Mouse (Mus musculus) adrenal gland, postnatal 4 days (tissue): ENCODE measurements around the gene Hecw2. TPM values are rescaled to one million over a fixed set of nuclear protein-coding genes. Genes with fewer than 3 reads are reported as not detected.

Experiments
- DNase-seq, 2 experiments: peaks; one replicate each; pipeline ENCODE4 v3.0.0; 2021 to 2022; ENCODE audit warnings: low spot score in 2 of 2, mixed read lengths in 2 of 2
- total RNA-seq, 2 experiments: library from RNA; stranded (reverse); gene quantifications; 2 replicates each; pipeline ENCODE4 v1.2.3; 2021

The Hecw2 gene
- total RNA-seq, 2 experiments from 2014 or later, result 11.7 to 12.1 TPM

DNA sequence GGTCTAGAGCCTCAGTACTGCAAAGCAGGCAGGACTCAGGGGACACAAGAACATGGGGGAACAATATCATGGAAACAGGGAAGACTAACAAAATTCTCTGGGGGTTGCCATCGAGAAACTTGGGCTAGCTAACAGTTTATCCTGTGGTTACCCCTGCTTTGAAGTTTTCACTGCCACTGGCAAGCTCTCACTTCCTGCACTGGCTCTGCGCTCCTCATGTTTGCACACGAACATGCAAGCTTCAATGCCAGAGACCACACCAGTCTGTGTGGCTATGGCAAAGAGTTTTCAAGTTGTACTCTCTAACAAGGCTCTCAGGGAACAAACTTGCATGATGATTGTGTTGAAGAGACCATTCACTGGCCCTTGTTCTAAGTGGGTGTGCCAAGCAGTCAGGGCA is 288.8 kb downstream of the Hecw2 start:
- DNase-seq, result no peak

DNA sequence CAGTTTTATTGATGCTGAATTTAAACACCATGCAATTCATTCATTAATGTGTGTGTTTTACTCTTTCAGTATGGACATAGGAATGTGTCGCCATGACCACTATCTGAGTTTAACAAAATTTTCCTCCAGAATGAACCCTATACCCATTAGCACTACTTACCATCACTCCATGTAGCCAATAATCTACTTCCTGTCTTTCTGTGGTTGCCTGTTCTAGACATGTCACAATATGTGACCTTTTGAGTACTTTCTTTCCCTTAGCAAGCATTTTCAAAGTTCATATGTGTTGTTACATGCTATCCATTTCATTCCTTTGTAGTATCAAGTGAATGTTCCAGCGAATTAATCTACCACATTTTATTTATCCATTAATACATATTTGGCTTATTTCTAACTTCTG is 294.6 kb downstream of the Hecw2 start:
- DNase-seq, result no peak

DNA sequence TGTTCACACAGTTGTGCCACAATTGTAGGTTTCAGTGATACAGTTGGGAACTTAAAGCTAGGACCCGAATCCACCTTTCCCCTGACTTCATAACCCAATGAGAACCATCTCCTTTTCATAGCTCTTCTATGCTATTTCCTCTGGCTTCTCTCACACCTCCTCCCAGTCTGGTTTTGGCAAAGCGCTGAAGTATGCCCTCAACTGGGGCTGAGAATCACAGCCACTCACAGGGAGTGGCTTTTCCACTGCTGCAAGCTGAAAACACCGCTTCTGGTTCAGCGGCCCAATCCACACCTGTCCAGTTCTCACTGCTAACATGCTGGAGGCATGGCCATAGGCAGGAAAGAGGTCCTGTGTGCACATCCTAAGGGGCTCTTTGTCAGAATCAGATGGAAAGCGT is 300.7 kb downstream of the Hecw2 start:
- DNase-seq, result no peak

DNA sequence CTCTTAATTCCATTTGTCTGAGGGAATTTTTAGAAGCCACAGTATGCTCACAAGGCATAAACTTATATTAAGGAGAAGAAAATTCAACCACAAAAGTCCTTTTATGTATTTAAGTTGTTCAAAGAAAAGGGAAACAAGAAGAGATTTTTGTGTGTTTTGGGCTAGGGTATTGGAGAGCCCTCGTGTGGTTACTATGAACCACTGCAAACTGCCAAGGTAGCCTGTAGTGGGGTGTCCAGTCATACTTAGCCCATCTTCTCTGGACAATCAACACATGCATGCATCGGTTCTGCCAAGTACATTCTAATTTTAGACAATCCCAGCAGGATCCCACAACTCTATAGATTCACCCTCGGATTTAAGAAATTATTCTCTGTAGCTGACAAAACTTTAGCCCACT is 304.6 kb downstream of the Hecw2 start:
- no peak for DNase-seq

DNA sequence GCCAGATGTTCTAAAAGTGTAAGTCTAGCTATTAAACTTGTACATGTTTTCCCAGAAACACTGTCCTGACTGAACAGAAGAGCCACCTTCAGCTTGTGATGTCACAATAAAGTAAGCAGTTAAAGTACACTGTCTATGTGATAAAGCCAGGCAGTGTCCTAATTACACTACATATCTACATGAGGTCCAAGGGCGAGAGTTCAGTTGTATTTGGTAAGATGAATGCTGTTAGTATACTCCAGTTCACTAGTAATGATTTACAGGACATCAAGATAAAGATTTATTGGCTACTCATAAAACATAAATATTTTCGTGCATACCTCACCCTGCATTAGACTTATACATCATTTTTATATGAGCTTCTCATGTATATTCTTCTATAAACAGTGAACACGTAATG is 305.2 kb downstream of the Hecw2 start:
- no peak for DNase-seq

DNA sequence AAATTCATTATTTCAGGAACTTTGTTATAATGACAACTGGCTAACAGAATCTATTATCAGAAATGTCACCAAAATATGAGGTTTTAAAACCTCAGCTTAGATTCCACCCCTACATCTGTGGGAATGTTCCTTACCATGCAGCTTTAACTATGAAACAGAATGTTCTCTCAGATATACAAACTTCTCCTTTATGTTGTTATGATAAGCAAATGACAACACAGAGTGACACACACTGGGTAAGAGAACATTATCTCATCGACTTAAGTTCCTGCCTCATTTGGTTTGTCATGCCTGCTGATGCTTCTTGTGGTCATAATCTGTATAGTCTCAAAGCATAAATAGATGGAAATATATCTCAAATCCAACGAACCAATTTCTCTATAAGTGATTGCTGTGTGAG is 312.5 kb downstream of the Hecw2 start:
- DNase-seq, result no peak

DNA sequence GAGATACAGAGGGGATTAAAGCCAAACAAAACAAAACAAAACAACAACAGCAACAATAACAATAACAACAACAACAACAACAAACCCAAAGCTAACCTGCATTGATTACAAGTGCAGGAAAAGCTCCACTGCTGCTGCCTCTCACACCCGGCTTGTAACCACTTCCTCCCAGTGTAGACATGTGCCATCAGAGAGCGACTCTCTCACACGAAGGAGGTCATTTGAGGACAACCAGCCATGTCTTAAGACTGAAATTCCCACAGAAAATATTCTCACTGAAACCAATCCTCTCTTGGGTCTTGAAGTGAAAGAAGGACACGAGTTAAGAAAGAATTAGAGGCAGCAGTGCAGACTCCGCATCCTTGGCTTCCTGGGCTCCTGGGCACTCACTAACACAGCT is 319.0 kb downstream of the Hecw2 start:
- no peak for DNase-seq

DNA sequence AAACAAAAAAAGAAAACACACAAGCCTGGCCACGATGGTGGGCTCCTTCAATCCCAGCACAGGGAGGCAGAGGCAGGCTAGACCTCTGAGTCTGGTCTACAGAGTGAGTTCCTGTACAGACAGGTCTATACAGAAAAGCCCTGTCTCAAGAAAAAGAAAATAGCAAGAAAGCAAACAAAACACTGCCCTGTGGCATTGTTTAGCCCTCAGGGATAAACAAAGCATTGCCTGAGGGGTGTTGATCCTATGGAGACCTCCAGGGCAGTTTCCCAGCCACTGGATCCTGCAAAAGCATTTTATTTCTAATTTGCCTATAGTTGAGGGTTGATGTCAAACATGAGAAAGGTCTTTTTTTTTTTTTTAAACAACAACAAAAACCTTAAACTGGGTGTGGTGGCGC is 327.7 kb downstream of the Hecw2 start:
- no peak for DNase-seq

DNA sequence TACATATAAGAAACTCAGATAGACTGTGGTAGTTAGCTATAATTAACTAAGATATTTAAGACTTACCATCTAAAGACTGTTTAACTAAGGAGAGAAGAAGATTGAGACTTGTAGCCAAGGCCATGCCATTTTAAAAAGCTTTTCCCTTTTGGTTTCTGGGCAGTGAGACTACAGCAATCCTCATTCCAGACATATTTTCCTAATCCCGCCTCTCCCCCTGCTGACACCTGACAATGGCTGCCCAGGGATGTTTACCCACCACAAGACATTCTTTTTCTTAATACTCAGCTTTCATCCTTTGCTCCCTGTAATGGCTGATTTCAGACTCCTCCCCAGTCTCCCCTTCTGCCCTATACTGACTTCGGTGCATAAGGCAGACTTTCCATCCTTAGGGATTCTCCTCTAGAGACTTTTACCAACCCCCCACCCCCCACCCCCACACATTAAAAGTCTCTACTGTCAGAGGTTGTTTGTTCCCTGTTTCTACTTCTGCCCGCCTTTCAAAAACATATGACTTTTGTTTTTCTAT is 328.5 kb downstream of the Hecw2 start:
- DNase-seq, result no peak

DNA sequence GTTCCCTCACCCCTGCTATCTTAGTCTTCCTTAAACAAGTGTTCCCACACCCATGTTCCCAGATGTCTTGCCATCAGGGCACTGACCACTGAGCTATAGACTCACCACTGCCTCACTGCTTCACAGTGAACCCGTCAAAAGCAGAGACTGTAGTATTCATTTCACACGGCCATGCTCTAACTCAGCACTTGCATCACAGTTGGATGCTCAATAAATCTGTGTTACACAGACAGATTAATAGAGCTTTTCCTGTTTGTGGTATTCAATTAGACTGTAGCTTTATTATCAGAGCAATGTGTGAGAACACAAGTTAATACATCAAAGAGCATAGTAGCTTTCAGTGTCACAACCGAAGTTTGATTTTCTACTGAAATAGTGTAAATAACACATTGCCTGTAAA is 330.9 kb downstream of the Hecw2 start:
- no peak for DNase-seq

DNA sequence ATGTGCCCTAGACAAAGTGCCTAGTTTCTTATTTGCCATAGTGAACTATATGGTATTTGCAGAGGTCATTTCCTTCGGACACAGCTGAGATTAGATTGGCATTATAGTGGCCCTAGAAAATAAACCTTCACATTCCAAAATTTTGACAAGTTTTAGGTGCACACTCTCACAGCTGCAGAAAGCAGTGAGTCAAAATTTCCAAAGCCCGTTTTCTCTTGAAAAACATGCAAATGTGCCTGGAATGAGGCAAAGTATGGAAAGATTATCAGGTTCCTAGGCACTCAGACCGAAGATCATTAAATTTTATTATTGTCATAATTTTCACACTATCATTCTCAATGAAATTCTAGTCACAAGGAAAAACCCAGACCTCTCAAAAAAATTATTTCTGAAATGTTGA is 334.4 kb downstream of the Hecw2 start:
- no peak for DNase-seq

DNA sequence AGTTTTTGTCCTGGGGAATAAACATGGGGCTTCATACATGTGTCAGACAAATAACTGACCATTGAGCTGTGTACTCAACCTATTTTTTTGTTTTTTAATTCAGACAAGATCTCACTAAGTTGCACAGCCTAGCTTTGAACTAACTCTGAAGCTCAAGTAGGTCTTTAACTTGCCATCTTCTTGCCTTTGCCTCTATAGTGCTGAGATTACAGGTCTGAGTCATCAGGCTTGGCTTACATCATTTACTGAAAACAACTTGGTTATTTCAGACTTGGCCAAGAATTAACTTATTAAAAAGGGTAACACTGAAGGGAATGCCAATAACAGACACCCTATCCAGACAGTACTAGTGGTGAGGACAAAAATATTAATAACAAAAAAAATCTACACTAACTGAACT is 335.8 kb downstream of the Hecw2 start:
- no peak for DNase-seq

DNA sequence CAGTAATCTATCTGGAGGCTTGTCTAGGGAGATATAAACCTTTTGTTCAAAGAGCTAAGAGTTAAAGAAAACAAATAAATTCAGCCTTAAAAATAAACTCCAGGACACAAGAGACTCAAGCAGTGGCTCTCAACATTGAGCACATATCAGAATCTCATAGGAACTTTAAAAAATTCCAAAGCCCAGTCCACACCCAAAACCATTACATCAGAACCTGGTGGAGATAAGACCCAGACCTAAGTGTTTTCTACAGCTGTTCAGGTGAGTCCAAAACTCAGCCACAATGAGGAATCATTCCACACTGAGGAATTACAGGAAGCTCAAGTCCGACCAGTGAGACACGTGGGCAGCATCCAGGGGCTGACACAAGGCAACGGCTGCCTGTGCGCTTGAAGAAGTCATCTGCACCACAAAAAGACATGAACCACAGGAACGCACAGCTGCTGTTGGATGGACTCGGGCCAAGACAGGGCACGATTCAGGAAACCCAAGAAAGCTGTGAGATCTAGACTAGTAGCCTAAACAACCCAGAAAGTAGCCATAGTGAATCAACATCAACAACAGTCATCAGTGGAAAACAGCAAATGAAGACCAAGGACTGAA is 338.4 kb downstream of the Hecw2 start:
- DNase-seq, result no peak

DNA sequence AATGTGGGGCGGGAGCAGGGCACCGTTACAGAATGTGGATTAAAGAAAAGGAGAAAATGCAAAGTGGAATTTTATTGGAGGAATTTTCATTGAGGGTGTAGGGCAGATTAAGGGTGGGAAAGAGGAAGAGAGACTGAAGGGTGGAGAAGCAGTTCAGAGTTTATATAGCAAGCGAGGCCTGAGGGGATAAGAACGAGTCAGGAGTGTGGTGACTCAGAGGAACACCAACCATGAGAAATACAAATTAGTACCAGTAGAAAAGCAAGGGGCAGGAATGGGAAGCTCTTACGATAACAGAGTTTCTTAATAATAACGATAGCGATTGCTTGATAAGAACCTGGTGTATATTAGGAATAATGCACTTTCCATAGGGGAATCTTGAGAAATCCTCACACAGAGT is 339.2 kb downstream of the Hecw2 start:
- no peak for DNase-seq

DNA sequence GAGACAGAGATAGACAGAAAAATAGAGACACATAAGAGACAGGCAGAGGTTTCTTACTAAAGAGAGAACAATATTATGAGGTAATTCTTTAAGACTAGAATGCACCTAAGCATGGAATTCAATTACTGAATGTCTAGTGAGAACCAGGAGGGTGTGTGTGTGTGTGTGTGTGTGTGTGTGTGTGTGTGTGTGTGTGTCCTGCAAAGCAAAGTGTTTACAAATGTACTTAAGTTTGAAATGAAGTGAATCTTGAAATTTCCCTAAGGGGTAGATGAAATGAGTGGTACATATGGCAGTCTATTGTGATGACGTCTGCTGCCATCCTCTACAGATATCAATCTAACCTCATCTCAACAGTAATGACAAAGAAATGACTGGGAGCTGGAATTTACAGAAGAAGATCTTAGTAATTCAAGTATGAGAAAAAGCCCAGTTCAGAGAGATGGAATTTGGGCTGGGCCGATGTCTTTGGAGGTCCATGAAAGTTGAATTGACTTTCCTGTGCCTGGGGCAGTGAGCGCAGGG is 342.8 kb downstream of the Hecw2 start:
- DNase-seq, result no peak

DNA sequence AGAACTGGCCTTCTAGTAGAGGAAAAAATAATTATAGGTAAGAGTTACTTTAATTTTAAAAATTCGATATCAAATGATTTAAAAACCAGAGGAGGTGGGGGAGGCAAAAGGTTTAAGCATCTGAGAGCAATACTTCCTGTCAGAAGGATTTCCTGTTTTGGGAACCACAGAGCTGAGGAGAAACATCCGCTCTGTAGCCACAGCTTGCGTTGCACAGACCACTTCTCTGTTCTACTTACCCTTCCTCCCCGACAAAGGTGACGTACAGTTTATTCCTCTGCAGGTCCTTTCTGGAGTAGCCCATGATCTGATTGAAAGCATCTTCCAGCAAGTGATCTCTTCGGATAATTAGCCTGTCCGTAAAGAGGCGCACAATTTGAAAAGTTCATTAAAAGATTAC is 343.6 kb downstream of the Hecw2 start:
- no peak for DNase-seq

DNA sequence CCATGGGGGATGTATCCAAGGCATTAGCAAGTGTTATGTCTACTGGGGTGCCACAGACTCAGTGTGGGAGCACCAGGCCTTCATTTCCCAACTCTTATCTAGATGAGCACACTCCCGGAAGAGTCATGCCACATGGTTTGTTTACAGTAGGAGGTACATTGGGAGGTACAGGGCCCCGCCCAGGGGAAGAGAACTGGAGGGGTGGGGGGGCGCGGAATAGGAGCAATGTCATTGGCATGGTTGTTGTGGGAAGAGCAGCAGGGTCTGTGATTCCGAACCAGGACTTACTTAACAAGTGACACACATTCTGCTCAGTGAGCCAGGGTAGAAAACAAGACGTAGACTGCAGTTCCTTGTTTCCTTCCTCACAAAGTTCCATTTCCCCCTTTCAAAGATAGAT is 344.1 kb downstream of the Hecw2 start:
- no peak for DNase-seq

DNA sequence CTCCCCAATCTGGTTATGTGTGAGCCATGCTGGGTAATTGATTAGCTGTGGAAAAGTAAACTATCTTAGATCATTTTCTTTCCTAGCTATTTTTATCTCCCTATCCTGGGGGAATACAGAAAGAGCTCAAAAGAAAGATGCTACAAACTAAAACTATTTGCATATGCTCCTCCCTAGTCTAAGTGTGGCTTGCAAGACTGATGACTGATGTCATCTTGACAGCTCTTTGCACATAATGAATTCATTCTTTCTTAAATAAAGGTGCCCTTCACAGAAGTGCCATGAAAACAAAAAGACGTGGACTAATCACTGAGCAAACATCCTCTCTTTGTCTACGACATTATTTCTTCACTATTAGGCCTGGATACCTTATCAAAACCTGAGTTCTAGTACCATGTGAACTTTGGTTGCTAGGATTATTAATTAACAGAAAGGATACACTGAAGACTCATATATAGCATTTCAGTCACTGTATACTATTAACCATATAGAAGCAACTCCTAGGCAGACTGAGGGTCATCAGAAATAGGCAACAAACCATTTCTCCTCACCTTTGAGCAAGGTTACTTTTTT is 348.2 kb downstream of the Hecw2 start:
- DNase-seq, result no peak

DNA sequence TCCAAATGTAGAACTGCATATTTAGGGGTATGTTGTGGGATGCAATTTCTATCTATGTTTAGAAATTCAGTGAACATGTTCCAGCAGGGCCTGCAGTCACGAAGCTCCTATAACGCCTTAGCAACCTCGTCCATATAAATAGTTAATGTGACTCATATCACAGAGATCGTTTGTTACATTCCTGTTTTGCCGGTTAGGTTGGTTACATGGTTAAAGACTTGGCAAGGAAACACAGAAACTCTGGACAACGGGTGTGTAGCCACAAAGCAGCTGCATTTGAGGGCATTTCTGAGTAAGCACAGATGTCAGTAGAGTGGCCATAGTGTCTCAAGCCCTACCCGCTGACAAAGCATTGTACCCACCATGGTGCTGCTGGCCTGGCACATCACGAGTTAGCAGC is 349.1 kb downstream of the Hecw2 start:
- no peak for DNase-seq

DNA sequence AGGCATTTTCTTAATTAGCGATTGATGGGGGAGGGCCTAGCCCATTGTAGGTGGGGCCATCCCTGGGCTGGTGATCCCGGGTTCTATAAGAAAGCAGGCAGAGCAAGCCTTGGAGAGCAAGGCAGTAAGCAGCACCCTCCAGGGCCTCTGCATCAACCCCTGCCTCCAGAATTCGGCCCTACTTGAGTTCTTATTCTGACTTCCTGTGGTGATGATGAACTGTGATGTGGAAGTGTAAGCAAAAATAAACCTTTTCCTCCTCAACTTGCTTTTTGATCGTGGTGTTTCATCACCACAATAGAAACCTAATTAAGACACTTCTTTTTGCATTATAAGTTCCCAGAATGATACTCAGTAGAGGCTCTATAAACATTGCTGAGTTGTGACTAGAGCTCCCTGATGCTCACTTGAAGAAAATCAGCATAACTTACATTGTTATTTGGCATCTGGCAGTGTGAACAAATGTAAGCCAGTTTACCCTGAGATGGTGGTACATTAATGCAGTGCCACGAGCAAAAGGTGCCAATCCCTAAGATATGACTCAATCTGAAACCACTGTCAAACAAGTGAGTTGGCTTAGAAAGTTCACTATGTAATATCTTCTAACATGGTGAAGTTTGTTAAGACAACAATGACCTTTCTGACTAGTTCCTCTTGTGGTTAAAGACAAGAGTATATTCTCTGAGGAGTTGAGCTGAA is 349.9 kb downstream of the Hecw2 start:
- DNase-seq, result no peak

DNA sequence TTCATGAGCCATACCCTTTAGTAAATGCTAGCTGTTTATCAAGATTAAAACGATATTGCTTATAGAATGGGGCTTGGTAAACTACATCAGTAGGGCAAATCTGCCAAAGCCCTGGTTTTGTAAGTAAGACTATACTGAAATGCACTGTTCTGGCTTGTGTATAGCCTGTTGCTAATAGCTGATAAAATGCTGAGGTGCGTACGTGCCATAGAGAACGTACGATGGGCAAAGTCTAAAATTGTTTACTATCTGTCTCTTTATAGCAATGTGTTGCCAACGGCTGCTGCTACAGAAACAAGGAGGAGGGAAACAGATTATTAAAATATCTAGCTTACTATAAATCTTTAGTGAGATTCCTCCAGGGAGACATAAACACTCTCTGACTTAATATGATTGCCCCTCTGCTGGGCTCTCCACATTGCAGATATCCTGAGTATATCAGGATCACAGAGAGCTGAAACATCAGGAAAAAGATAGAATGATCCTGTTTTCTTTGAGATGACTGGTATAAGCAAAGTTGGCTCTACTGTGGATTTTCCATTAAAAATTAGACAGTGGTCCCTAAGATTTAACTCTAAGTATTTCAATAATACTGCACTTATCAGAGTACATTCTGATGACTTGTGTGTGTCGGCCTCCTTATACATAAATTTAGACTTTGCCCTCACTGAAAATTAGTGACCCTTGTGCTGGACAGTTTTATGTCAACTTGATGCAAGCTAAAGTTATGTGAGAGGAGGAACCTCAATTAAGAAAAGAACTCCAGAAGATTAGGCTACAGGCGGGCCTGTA is 350.6 kb downstream of the Hecw2 start:
- no peak for DNase-seq

DNA sequence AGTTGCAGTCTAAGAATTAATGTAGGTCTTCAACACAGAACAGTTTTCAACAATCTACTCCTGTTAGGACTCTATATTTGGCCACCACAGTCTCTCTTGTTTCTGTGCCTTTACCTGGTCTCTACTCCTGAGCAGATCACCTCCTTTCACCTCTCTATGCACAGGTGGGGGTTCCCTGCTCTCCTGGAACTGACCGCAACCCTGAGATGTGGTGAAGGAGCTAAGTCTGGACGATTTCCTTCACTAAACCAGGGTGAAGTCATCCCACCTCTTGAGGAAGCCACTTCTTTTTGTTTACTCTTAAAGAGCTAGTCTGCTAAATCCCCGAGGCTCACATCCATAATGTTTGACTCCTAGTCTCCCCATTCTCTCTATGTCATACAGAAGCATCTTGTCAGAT is 351.9 kb downstream of the Hecw2 start:
- no peak for DNase-seq
